Mouse (Mus musculus): ENCODE measurements around the gene Doc2a.

Doc2a gene

DNA sequence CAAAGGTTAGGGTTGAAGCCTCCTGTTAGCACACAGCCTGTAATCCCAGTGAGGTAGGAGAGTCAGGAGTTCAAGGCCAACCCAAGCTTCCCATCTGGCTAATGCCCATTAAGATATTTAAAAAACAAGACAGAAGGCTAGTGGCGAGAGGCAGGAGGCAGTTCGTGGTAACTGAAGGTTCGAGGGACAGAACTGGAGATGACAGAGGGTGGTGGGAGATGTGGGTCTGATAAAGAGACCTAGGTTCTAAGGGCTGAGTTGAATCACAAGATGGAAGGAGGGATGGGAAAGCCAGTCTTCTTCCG lies at the start of gene Doc2a:
Gene Doc2a, plus strand, starts transcription at position 301 of the 305 bp plus-strand sequence.
- DNase-seq (ENCODE audit: low read depth, low spot score): no peak

- DNase-seq (ENCODE audit: low read depth, low spot score): peak; percentile 53
These were observed 48.8 kb upstream of the Doc2a start for GRCm38 (mm10) chr7:126798127-126799049.

- peak; percentile 99 for DNase-seq (ENCODE audit: low read depth, low spot score)
These were observed 48.2 kb upstream of the Doc2a start for GRCm38 (mm10) chr7:126799050-126799467.

GRCm38 (mm10) chr7:126799468-126800268 lies 47.5 kb upstream of the Doc2a start:
- peak; percentile 96 for DNase-seq (ENCODE audit: low read depth, low spot score)

DNA sequence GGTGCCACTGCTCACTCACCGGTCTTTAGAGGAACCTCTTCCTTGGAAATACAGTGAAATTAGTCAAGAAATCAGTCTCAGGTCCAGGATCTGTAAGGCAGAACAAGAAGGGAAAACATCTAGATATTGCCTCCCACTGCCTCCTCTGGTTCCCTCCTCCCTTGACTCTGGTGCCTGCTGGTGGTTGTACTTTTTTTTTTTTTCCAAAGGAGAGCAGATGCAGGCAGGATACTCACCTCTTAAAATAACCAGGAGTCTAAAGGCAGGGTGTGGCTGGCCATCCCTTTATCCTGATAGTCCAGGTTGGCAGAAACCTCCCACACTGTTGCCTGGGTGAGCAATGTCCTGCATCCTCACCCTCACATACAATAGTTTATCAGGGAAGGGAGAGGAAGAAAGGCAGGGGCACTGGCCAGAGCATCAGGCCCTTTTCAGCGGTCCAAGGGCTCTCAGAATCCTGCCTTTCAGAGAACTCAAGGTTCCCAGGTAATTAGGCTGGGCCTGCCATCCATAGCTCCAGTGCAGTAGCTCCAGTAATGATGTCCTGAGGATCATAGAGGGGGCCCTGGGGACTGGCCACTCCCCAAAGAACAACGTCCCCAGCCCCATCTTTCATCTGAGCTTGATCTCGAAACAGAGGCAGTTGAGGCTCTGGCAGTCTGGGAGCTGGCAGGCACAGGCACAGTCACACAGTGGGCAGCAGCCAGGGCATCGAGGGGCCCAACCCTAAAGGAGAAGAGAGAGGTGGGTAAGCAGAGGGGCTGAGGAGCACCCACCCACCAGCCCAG lies 46.8 kb upstream of the Doc2a start:
- DNase-seq (ENCODE audit: low read depth, low spot score): no peak

GRCm38 (mm10) chr7:126801057-126801422 lies 46.2 kb upstream of the Doc2a start:
- no peak for DNase-seq (ENCODE audit: low read depth, low spot score)

DNA sequence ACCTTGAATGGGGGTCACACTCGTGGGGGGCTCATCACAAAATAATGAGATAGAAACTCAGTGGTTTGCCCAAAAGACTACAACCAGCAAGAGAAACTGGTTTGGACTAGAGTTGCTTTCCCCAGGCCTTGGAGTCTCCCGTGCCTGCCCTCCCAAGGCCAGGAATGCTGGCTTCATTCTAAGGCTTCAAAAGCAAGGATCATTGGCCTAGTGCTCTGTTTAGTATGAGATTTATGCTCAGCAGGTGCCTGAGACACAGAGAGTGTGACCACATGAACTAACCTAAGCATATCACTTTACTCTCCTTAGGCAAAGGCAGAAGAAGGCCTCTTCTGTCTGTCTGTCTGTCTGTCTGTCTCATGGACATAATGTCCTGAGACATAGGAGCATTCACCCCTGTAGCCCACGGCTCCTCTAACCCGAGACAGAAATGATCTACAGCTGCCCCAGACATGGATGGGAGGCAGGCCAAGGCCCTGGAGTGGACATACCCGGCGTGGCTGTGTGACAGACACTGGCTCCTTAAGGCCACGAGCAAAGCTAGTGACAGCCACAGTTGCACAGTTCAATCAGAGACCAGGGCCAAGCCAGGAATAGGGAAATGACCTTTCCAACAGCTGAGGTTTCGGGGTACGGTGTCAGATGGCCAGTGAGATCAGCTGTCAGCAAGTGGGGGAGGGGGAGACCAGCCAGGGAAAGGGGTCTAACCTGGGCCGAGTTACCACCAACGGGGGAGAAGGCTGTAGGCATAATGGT lies 44.9 kb upstream of the Doc2a start:
- no peak for DNase-seq (ENCODE audit: low read depth, low spot score)

DNA sequence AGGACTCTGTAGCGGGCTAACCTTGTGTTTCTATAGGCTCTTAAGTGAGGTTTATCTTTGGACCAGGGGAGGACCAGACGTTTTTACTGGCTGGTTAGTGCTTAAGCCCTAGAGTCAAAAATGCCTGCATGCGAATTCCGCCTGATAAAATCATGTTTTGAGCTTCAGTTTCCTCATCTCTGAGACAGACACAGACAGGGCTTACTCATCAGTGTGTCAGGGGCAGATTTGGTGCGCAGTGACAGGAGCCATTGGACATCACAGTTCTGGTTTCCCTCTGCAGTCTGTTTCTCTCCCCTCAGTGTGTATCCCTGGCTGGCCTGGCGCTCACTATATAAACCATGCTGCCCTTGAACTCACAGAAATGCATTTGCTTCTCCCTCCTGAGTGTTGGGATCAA lies 44.0 kb upstream of the Doc2a start:
- DNase-seq (ENCODE audit: low read depth, low spot score): no peak

DNA sequence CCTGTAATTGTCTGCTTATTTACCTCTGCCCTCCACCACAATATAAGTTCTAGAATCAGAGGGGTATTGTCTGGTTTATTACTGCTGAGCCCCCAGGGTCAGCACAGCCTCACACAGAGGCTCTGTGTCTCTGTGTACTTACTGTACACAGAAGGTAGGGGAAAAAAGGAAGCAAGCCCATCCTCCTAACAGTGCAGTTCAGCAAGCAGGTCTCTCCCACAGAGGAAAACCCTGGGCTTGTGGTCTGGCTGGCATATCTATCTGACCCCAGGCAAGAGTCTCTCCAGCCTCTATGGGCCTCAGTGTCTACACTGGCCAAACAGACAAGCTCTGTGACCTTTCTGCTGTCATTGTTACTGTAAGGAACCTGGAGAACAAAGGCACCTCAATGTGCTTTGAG lies 43.5 kb upstream of the Doc2a start:
- DNase-seq (ENCODE audit: low read depth, low spot score): no peak

DNA sequence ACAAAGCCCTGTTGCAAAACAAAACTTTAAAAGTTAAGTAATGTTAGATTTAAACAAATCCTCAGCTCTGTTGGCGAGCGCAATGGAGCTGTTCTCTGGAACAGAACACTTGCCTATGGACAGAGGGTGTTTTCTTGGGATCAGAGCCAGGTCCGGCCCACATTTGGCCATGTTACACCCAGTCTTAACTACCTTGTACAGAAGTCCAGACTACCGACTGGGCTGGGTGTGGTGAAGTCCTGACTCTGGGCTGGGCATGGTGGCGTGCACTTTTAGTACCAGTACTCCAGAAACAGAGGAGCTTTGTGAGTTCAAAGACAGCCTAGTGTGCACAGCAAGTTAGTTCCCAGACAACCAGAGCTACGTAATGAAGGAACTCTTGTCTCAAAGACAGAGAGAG lies 40.3 kb upstream of the Doc2a start:
- DNase-seq (ENCODE audit: low read depth, low spot score): no peak

DNA sequence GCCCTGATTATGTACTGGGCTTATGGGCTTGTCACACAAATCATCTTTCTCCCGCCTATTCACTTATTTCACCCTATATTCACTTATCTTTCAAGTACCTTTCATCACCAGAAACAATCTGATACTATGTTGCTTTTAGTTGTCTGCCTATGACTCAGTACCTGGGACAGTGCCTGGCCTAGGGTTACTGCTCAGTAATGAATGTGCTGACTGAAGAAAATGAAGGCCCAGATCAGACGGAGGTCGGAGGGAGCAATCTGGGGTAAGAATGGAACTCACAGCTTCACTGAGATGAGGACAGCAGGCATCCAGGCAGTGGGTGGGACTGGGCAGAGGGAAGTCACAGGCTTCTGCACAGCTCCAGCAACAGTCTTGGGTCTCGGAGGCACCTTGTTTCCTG lies 39.8 kb upstream of the Doc2a start:
- no peak for DNase-seq (ENCODE audit: low read depth, low spot score)

GRCm38 (mm10) chr7:126808703-126809455 lies 38.3 kb upstream of the Doc2a start:
- DNase-seq (ENCODE audit: low read depth, low spot score): peak; percentile 94

DNA sequence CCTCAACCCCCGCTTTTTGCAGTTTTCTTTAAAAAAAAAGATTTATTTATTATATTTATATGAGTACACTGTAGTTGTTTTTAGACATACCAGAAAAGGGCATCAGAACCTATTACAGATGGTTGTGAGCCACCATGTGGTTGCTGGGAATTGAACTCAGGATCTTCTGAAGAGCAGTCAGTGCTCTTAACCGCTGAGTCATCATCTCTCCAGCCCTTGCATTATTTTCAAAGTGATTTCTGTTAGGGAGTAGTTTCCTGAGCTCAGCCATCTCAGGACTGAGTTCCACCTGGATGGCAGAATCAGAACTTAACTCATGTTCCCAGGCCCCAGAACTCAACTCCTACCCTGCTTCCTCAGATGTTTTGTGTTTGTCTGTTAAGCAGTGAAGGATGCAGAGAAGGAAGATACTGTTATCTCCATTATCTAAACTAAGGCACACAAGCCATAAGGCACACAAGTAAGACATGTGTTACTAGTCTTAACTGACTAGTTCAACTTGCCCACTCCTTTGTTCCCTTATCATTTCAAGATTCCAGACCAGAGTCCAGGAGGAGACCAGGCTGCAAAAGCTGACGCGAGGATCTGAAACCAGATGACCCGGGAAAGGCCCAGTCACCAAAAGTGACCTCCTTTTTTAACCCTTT lies 37.4 kb upstream of the Doc2a start:
- DNase-seq (ENCODE audit: low read depth, low spot score): no peak

GRCm38 (mm10) chr7:126815726-126816222 lies 31.4 kb upstream of the Doc2a start:
- DNase-seq (ENCODE audit: low read depth, low spot score): no peak

- DNase-seq (ENCODE audit: low read depth, low spot score): no peak
These were observed 30.7 kb upstream of the Doc2a start for GRCm38 (mm10) chr7:126816494-126816893.

GRCm38 (mm10) chr7:126817595-126817994 lies 29.6 kb upstream of the Doc2a start:
- peak; percentile 75 for DNase-seq (ENCODE audit: low read depth, low spot score)

DNA sequence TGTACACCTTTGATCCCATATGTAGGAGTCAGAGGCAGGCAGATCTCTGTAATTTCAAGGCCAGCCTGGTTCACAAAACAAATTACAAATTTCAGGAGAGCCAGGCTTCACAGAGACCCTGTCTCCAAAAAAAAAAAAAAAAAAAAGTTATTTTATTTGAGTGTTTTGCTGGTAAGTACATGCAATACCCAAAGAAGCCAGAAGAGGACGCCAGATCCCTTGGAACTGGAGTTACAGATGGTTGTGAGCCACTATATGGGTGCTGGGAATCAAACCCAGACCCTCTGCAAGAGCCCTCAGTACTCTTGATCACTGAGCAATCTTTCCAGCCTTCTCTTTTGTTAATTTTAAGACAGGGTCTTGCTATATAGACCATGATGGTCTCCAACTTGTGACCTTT lies 28.4 kb upstream of the Doc2a start:
- no peak for DNase-seq (ENCODE audit: low read depth, low spot score)

DNA sequence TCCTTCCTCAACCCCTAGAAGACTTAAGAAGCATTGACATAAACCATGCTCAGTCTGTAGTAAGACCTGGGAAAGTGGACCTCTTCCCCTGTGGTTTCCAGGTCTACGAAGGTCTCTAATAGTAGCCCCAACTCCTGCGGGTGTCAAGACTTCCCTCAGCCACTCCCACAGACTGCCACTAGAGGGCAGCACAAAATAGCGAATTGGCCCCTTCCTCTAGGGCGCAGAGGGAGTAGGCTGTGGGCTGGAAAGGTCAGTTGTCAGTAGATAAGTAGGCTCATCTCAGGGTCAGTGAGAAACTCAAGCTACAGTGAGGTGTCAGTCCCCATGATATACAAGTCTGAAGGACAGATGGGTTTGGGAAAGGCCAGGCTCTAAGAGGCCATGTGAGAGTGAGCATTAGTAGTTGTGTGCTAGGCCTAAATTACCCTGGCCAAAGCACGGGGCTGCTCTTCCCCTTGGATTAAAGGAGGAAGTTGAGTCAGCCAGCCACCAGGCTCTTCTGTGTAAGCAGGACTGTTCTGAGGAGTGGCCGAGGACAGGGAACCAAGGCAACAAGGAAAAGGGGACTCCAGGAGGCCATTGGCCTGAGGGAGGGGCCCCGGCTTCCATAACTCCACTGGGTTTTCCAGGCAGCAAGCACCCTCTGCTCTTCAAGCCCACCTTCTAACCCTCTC lies 25.2 kb upstream of the Doc2a start:
- peak; percentile 84 for DNase-seq (ENCODE audit: low read depth, low spot score)

DNA sequence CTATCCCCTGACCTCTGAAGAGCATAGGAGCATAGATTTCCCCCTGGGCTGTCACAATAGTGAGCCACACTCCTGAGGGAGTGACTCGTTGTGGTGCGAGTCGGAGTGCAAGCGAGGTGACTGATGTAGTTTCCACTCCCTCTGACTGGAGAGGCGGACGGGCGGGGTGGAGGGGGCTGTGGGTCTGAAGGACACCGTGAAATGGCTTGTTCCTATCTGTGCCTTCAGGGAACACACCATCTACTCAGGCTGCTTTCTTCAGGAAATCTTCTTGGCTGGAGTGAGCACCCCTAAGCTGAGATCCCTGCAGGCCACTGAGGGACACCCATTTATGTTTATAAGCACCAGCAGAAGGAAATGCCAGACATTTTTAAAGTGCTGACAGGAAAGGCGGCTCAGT lies 24.5 kb upstream of the Doc2a start:
- no peak for DNase-seq (ENCODE audit: low read depth, low spot score)

Data from R1 (cell line).